Mouse (Mus musculus): ENCODE data around the gene Brd3.

DNA sequence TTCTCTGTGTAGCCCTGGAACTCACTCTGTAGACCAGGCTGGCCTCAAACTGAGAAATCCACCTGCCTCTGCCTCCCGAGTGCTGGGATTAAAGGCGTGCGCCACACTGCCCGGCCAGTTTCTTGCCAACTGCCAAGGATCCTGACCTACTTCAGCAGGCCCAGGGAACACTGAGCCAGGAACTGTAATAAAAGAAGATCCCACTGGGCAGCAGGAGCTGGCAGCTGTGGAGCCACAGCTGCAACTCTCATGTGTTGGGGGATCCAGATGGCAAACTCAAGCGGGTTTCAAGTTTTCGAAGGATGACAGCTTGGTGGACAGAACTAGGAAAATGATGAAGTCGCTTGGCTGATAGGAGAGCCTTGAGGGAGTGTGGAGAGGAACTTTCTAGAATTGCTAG lies 3.2 kb upstream of the Brd3 start:
- no peak for TF ChIP-seq CTCF (IDR thresholded peaks at IDR 0.05; ENCODE audit: insufficient read depth, low read depth, low read length)
- no peak for TF ChIP-seq POLR2A (IDR thresholded peaks at IDR 0.05; ENCODE audit: insufficient read depth, low read depth, low read length)

All from olfactory bulb, adult 2 months (tissue).